Mouse (Mus musculus): Measurements from ENCODE around the gene Tbc1d10b. TPM values are rescaled to one million over a fixed set of nuclear protein-coding genes. Genes with fewer than 3 reads are reported as not detected.
A peak's percentile ranks its signal among the peaks of the same experiment; 100 is the strongest.

Tbc1d10b gene
- polyA plus RNA-seq, 1 experiment: 62.8 TPM

DNA sequence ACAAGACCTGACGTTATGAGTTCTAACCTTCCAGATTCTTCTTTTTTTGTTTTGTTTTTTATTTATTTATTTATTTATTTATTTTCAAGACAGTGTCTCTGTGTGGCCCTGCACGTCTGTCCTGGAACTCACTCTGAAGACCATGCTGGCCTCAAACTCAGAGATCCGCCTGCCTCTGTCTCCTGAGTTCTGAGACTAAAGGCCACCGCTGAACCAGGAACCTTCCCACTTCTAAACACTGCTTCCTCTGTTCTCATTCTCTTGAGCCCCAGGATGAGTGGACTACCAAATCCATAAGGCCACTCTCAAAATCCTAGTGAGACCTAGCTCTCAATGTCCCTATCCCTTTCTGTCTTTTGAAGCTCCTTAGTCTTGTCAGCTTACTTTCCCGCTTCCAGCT lies 1.6 kb upstream of the Tbc1d10b start:
- no peaks in the 10 kb centered on the region for H3K27me3 ChIP-seq (ENCODE audit: control insufficient read depth, insufficient read depth, insufficient read length)
- H3ac ChIP-seq (ENCODE audit: control insufficient read depth, insufficient read length): no peak overlapping the region
- H3K36me3 ChIP-seq (ENCODE audit: control insufficient read depth, insufficient read depth): peaks cover 3% of the 10 kb centered on the region
- H3K79me2 ChIP-seq (ENCODE audit: control insufficient read depth, insufficient read depth): peaks cover 38% of the 10 kb centered on the region
- peak overlapping the region; percentile 68 for H3K4me2 ChIP-seq (ENCODE audit: low read depth)
- H3K4me3 ChIP-seq: peak overlapping the region; percentile 60
- TF ChIP-seq CEBPB (IDR thresholded peaks at IDR 0.05; ENCODE audit: insufficient read depth, poor library complexity, severe bottlenecking) (no peak), USF1 (IDR thresholded peaks at IDR 0.05; ENCODE audit: low read depth) (no peak), TCF3 (IDR thresholded peaks at IDR 0.05; ENCODE audit: insufficient read length, low read depth) (no peak), POLR2AphosphoS2 (IDR thresholded peaks at IDR 0.05; ENCODE audit: insufficient read length, low read depth) (no peak), MYOG (IDR thresholded peaks at IDR 0.05; ENCODE audit: control insufficient read depth in 1 of 3, insufficient read depth in 1 of 3, insufficient read length in 2 of 3, low read depth in 2 of 3) (no peak), SRF (IDR thresholded peaks at IDR 0.05; ENCODE audit: control insufficient read depth, insufficient read length, low read depth) (no peak), POLR2A (IDR thresholded peaks at IDR 0.05; ENCODE audit: insufficient read length, low read depth) (no peak), E2F4 (IDR thresholded peaks at IDR 0.05; ENCODE audit: insufficient read depth) (no peak), TCF12 (IDR thresholded peaks at IDR 0.05; ENCODE audit: insufficient read depth, poor library complexity, severe bottlenecking) (no peak)

DNA sequence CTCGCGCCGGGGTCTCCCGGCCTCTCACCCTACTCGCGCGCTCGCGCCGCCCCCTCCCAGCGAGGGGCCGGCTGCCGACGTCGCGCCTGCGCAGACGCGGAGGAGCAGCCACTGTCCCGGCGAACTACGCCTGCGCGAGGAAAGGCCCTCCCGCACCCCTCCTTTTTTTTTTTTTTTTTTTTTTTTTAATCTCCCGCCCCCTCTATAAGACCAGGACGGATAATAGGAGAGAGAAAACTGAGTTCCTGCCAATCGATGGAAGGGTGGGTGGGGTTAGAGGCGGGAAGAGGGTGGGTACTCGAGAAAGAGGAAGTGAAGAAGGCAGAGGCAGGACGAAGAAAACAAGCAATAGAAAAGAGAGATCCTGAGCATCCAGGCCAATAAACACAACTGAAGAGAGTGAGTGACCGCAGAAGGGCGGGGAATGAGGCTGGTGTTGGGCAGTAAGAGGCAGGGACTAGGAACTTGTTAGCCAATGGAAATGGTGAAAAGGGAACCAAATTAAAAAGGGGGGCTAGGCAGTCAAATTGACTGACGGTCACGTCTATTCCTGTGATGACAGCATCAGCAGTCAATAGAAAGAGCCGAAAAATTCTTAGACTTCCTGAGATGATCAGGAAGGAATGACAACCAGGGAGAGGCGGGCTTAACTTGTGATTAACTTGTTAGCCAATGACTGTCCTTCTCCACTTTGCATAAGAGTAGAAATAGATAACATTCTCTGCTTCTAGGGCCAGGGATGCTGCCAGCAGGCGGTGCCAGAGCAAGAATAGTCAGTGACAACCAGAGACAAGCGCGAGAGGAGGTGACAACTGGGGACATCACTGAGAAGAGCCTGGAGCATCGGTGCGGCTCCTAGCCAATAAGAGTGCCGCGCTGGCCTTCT lies 528 bp upstream of the Tbc1d10b start, which contains the start of gene Mylpf:
Gene Mylpf, plus strand, starts transcription at position 338 of the 886 bp plus-strand sequence.
- Histone ChIP-seq H3K4me3 (peak within 1 kb of the TSS; percentile 97), H3K4me2 (ENCODE audit: low read depth) (peak within 1 kb of the TSS; percentile 76), H3K79me2 (ENCODE audit: control insufficient read depth, insufficient read depth) (peaks cover 48% of the 10 kb centered on the region), H3K27me3 (ENCODE audit: control insufficient read depth, insufficient read depth, insufficient read length) (no peaks in the 10 kb centered on the region), H3ac (ENCODE audit: control insufficient read depth, insufficient read length) (peak within 1 kb of the TSS; percentile 80), H3K36me3 (ENCODE audit: control insufficient read depth, insufficient read depth) (peaks cover 8% of the 10 kb centered on the region)
- TF ChIP-seq MYOD1 (IDR thresholded peaks at IDR 0.05; ENCODE audit: control insufficient read depth in 1 of 3, insufficient read length in 2 of 3, low read depth in 2 of 3) (peak in 1 of 3 experiments; percentile 49), USF1 (IDR thresholded peaks at IDR 0.05; ENCODE audit: low read depth) (no peak), MAX (IDR thresholded peaks at IDR 0.05; ENCODE audit: low read depth) (no peak), TCF3 (IDR thresholded peaks at IDR 0.05; ENCODE audit: insufficient read length, low read depth) (no peak), SRF (IDR thresholded peaks at IDR 0.05; ENCODE audit: control insufficient read depth, insufficient read length, low read depth) (no peak), REST (IDR thresholded peaks at IDR 0.05; ENCODE audit: insufficient read depth, insufficient read length) (no peak), MYOG (IDR thresholded peaks at IDR 0.05; ENCODE audit: control insufficient read depth in 1 of 3, insufficient read depth in 1 of 3, insufficient read length in 2 of 3, low read depth in 2 of 3) (peak in 1 of 3 experiments; percentile 64), POLR2A (IDR thresholded peaks at IDR 0.05; ENCODE audit: insufficient read length, low read depth) (peak; percentile 90), TCF12 (IDR thresholded peaks at IDR 0.05; ENCODE audit: insufficient read depth, poor library complexity, severe bottlenecking) (no peak), CEBPB (IDR thresholded peaks at IDR 0.05; ENCODE audit: insufficient read depth, poor library complexity, severe bottlenecking) (no peak), E2F4 (IDR thresholded peaks at IDR 0.05; ENCODE audit: insufficient read depth) (no peak), POLR2AphosphoS2 (IDR thresholded peaks at IDR 0.05; ENCODE audit: insufficient read length, low read depth) (peak; percentile 90)

DNA sequence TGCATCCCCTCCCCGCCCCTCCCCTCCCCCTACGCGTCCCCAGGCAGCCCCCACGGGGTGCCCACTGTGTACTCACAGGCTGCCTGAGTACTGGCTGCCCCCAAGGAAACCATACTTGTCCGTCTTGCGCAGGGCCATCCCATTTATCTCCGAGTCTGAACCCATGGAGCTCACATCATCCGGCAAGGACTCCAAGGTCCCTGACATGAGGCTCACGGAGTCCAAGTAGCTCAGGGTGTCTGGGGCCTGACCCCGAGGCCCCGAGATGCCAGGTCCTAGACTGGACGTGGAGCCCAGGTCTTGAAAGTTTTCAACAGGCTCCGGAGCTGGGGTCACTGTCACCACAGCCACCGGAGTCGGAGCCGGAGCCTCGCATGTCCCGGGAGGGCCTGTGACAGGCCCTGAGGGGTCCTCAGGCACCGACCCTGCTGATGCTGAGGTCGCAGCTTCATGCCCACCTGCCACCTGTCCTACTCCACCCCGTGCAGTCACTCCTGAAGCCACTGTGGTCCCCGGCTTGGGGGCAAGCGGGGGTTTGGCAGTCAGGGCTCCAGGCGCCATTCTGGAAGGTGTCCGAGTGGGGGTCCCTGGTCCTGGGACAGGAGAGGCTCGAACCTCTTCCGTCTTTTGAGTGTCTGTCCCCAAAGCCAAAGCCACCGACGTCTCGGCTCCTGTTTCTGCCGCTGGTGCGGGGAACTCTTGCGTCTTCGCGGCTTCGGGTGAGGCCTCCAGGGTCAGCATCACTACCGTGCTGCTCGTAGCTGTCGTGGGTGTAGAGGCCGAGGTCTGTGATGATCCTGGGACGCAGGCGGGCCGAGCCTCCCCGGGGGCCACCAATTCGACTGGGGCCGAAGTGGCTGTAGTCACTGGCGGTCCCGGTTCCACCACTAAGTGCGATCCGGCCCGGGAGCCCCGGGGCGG lies 634 bp downstream of the Tbc1d10b start:
- H3K4me2 ChIP-seq (ENCODE audit: low read depth): peak overlapping the region; percentile 76
- H3K79me2 ChIP-seq (ENCODE audit: control insufficient read depth, insufficient read depth): peaks cover 60% of the 10 kb centered on the region
- H3K27me3 ChIP-seq (ENCODE audit: control insufficient read depth, insufficient read depth, insufficient read length): no peaks in the 10 kb centered on the region
- peaks cover 19% of the 10 kb centered on the region for H3K36me3 ChIP-seq (ENCODE audit: control insufficient read depth, insufficient read depth)
- peak overlapping the region; percentile 80 for H3ac ChIP-seq (ENCODE audit: control insufficient read depth, insufficient read length)
- no peak for TF ChIP-seq REST (IDR thresholded peaks at IDR 0.05; ENCODE audit: insufficient read depth, insufficient read length)
- no peak for TF ChIP-seq E2F4 (IDR thresholded peaks at IDR 0.05; ENCODE audit: insufficient read depth)
- TF ChIP-seq POLR2A (IDR thresholded peaks at IDR 0.05; ENCODE audit: insufficient read length, low read depth): no peak
- TF ChIP-seq POLR2AphosphoS2 (IDR thresholded peaks at IDR 0.05; ENCODE audit: insufficient read length, low read depth): no peak
- TF ChIP-seq CEBPB (IDR thresholded peaks at IDR 0.05; ENCODE audit: insufficient read depth, poor library complexity, severe bottlenecking): no peak
- peak in 1 of 3 experiments; percentile 23 for TF ChIP-seq MYOD1 (IDR thresholded peaks at IDR 0.05; ENCODE audit: control insufficient read depth in 1 of 3, insufficient read length in 2 of 3, low read depth in 2 of 3)
- no peak for TF ChIP-seq TCF12 (IDR thresholded peaks at IDR 0.05; ENCODE audit: insufficient read depth, poor library complexity, severe bottlenecking)
- TF ChIP-seq MAX (IDR thresholded peaks at IDR 0.05; ENCODE audit: low read depth): no peak
- no peak for TF ChIP-seq TCF3 (IDR thresholded peaks at IDR 0.05; ENCODE audit: insufficient read length, low read depth)
- TF ChIP-seq USF1 (IDR thresholded peaks at IDR 0.05; ENCODE audit: low read depth): no peak
- TF ChIP-seq SRF (IDR thresholded peaks at IDR 0.05; ENCODE audit: control insufficient read depth, insufficient read length, low read depth): no peak
- peak in 1 of 3 experiments; percentile 1 for TF ChIP-seq MYOG (IDR thresholded peaks at IDR 0.05; ENCODE audit: control insufficient read depth in 1 of 3, insufficient read depth in 1 of 3, insufficient read length in 2 of 3, low read depth in 2 of 3)
- H3K4me3 ChIP-seq: peak overlapping the region; percentile 97

- H3K4me2 ChIP-seq (ENCODE audit: low read depth): peak overlapping the region; percentile 76
- peaks cover 54% of the 10 kb centered on the region for H3K79me2 ChIP-seq (ENCODE audit: control insufficient read depth, insufficient read depth)
- TF ChIP-seq USF1 (IDR thresholded peaks at IDR 0.05; ENCODE audit: low read depth) (no peak), TCF3 (IDR thresholded peaks at IDR 0.05; ENCODE audit: insufficient read length, low read depth) (no peak), CEBPB (IDR thresholded peaks at IDR 0.05; ENCODE audit: insufficient read depth, poor library complexity, severe bottlenecking) (no peak), E2F4 (IDR thresholded peaks at IDR 0.05; ENCODE audit: insufficient read depth) (no peak), MYOG (IDR thresholded peaks at IDR 0.05; ENCODE audit: control insufficient read depth in 1 of 3, insufficient read depth in 1 of 3, insufficient read length in 2 of 3, low read depth in 2 of 3) (no peak), MYOD1 (IDR thresholded peaks at IDR 0.05; ENCODE audit: control insufficient read depth in 1 of 3, insufficient read length in 2 of 3, low read depth in 2 of 3) (no peak), POLR2A (IDR thresholded peaks at IDR 0.05; ENCODE audit: insufficient read length, low read depth) (no peak), MAX (IDR thresholded peaks at IDR 0.05; ENCODE audit: low read depth) (no peak)
- peak overlapping the region; percentile 80 for H3ac ChIP-seq (ENCODE audit: control insufficient read depth, insufficient read length)
- H3K4me3 ChIP-seq: peak overlapping the region; percentile 97
- H3K36me3 ChIP-seq (ENCODE audit: control insufficient read depth, insufficient read depth): peaks cover 28% of the 10 kb centered on the region
- no peaks in the 10 kb centered on the region for H3K27me3 ChIP-seq (ENCODE audit: control insufficient read depth, insufficient read depth, insufficient read length)
Measured at GRCm38 (mm10) chr7:127206606-127207005, 1.7 kb downstream of the Tbc1d10b start.

All from myocyte (in vitro differentiated cells).